Mouse (Mus musculus): ENCODE measurements at regions not wholly inside any gene's neighbourhood (a gene's known extent, or its start where the extent isn't known, plus 50 kb on each side); places are given as distances from the start of the nearest gene placed in this dataset.

DNA sequence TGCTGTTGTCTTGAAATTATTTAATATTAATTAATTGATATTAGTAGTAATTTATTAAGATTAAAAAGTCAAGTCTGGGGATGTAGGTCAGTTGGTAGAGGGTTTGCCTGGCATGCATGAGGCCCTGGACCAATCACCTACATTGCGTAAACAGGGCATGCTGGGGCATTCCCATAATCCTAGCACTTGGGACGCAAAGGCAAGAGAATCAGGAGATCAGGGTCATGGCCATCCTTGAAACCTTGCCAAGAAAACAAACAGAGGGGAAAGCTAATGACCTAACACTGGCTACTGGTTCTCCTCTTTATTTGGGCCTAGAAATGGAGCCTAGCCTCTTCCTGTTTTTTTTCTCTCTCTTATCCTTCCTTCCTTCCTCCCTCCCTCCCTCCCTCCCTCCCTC, 52.8 kb upstream of the Larp1 start:
- TF ChIP-seq MAX (IDR thresholded peaks at IDR 0.05; ENCODE audit: low read depth) (no peak), MYOD1 (IDR thresholded peaks at IDR 0.05; ENCODE audit: control insufficient read depth in 1 of 3, insufficient read length in 2 of 3, low read depth in 2 of 3) (no peak), POLR2A (IDR thresholded peaks at IDR 0.05; ENCODE audit: insufficient read length, low read depth) (no peak)
